Mouse (Mus musculus): ENCODE measurements around the gene Pld4.

Pld4 gene

DNA sequence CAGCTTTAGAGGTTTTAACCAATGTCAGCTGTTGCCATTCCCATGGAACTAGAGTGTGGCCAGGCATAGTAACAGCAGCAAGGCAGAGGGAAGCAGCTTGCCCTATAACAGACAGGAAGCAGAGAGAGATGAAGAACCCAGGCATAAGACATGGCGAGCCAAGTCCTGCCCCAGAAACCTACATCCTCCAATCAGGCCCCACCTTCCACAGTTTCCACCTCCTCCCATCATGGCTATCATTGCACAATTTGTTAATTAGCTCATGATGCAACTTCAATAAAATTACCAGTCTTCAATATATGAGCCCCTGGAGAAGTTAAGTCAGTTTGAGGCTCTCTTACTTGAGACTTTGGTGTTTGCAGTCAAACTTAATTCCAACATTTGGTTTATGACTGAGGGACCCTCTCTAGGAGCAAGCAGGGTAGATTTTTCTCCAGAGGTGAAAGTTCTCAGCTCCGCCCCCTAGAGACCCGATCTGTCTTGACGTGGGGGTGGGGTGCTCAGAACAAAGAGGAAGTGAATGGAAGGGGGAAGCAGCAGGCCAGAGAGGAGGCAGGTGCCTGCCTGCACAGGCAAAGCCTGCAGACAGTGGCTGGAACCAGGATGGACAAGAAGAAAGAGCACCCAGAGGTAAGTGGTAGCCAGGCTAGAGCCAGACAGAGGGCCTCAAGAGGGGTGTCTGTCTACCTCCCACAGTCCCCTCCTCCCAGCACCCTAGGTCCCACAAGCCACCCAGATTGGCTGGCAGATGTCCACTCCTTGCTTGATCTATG is at the start of gene Pld4:
Pld4 (plus strand) TSS at position 502 of the 773 bp plus-strand sequence.
- DNase-seq (ENCODE audit: low read depth), result no peak

DNA sequence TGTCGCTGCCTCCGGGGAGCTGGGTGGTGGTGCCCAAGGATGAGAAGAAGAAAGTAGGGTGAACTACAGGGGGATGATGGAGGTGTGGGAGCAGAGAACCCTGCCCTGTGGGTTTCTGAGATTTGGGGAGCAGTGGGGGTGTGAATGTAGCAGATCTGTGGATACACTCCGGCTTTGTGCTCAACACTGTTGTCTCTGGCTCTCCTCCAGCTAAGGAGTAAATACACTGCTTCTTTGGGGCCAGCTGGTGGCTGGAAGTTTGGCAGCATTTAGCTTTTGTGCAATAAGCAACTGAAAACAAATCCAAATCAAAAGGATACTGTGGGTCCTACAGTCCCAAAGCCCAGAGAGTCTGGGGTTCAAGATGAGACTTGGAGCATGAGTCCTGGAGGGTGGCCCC is 46.5 kb upstream of the Pld4 start:
- DNase-seq (ENCODE audit: low read depth), result no peak

GRCm38 (mm10) chr12:112717140-112717539 is 43.3 kb upstream of the Pld4 start:
- peak; percentile 34 for DNase-seq (ENCODE audit: low read depth)

- no peak for DNase-seq (ENCODE audit: low read depth)
Measured at GRCm38 (mm10) chr12:112718995-112719394, 41.5 kb upstream of the Pld4 start.

DNA sequence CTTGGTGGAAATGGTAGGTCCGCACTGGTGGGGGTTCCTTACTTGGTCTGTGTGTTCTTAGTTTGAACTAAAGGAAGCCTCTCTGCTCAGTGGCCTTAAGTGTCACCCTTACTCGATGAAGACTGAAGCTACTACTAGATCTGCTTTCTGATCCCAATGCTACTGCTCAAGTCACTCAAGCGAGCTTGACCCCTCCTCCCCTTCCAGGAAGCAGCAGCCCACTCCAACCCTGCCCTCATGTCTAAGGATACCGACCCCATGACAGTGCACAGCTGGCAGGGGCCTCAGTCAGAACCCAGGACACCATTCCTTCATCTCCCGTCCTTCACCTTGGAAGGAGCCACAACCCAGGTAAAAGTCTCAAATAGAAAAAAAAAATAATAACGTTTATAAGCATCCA is 40.2 kb upstream of the Pld4 start, which contains the start of gene Cep170b:
Cep170b (plus strand) TSS at position 240 of the 400 bp plus-strand sequence.
- DNase-seq (ENCODE audit: low read depth), result no peak

GRCm38 (mm10) chr12:112720890-112721423 is 39.5 kb upstream of the Pld4 start:
- no peak for DNase-seq (ENCODE audit: low read depth)

DNA sequence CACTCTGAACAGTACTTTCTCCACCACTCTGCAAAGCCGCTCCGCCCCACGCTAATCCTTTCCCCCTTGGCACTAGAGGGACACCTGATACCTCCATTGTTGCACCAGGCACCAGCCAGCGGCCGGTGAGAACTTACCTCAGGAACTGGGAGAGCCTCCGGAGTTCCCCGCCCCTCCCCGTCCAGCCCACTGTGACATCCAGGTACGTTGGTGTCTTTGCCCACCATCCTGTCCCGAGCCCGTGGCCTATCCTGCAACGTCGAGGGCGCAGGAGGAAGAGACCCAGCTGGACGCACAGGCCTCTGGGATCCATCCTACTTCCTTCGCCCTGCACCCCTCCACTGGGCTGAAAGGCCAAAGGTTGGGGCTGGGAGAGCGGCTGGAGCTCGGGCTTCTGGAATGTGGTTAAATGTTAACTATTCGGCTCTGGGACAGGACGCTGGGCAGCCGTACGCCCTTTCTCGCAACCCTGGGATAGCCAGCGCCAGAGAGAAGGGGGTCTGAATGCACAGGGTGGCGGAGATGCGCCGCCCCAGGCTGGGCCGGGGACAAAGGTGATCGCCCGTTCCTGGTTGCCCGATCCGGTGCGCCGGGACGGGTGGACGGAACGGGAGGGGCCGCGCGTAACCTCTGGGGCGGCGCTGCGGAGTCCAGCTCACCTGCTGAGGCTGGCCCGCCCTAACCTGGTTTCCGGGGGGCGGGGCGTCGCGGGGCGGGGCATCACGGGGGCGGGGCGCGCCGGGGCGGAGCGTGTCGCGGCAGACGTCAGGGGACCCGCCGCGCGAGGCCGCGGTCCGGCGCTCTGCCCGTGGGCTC is 38.8 kb upstream of the Pld4 start:
- DNase-seq (ENCODE audit: low read depth), result no peak

- no peak for DNase-seq (ENCODE audit: low read depth)
Measured at GRCm38 (mm10) chr12:112722240-112723027, 38.0 kb upstream of the Pld4 start.

GRCm38 (mm10) chr12:112723028-112723330 is 37.5 kb upstream of the Pld4 start:
- no peak for DNase-seq (ENCODE audit: low read depth)

DNA sequence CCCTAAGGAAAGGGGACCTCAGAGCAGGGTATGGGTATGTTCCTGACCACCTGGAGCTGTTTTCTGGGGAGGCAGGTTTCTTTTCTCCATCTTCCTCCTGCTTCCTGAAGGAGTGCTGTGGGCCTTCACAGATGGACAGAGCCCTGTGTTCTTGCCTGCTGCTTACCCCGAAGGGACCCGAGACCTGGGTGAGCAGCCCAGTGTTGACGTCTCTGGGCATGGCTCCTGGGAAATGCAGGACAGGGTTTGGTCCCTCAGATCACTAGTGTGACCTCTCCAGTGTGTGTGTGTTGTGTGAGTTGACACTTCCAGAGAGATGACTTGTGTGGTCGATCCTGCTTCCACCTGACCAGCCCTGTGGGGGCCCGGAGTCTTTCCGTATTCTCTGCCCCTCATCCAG is 37.0 kb upstream of the Pld4 start:
- no peak for DNase-seq (ENCODE audit: low read depth)

GRCm38 (mm10) chr12:112724077-112724805 is 36.2 kb upstream of the Pld4 start:
- peak; percentile 44 for DNase-seq (ENCODE audit: low read depth)

- no peak for DNase-seq (ENCODE audit: low read depth)
Measured at GRCm38 (mm10) chr12:112727801-112728200, 32.7 kb upstream of the Pld4 start.

DNA sequence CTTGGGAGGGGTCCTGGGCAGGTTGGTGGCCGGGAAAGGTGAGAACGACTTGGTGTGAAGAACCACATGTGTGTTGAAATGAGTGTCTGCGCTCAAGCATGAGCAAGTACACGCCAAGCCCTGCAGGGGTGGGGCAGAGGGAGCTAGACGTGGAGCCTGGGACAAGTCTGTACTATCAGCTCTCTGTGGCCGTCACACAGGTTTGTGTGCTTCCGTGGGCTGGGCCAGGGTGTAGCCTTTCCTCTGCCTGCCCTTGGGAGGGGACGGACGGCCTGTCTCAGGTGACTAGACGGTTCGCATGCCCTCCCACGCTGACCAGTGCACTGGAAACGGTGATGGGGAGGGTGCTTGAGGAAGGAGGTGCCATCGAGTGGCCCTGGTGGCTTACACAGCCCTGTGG is 29.6 kb upstream of the Pld4 start:
- no peak for DNase-seq (ENCODE audit: low read depth)

DNA sequence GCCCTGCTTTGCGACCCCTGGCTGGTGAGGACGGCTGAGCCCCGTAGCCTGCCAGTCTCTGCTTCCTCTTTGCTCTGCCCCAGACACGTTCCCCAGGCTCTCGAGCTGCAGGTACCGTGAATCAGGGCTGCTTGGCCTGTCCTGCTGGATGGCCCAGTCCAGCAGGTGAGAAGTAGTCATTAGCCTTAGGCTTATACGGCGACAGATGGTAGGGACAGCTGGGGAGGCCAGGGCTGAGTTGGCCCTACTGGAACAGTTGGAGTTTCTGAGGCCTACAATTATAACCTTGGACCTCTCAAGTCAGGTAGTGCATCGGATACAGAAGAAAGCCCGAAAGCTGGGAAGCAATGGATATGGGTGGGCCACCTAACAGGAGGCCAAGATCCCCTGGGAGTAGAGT is 27.9 kb upstream of the Pld4 start:
- no peak for DNase-seq (ENCODE audit: low read depth)

DNA sequence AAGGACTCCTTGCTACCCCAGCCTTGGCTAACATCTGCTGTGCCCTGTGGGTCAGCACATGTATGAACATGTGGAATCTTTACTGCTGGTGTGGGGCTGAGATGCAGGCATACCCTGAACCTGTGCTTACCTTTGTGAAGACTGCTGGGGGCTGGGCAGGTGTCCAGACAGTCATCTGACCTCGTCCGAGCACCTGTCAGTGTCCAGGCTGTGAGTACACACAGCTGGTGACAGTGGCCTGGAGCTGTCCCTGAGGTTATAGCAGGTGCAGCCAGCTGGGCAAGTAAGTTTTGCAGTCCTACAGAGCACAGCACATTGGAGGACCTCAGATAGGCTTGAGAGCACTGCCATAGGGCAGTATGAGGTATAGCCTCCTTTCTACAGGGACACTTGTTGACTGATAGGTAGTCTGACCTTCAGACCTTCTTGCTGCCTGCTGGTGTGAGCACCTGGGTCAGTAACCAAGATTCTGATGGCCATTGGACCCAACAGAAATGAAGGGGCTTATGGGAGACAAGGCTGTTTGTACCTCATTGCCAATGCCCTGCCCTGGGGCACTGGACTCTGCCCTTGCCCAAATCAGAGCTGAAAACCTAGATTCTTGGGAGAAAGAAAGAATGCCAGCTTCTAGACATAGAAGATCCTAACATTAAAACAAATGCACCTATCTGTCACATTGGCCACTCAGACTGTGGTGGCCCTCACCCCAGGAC is 26.2 kb upstream of the Pld4 start:
- DNase-seq (ENCODE audit: low read depth), result no peak

DNA sequence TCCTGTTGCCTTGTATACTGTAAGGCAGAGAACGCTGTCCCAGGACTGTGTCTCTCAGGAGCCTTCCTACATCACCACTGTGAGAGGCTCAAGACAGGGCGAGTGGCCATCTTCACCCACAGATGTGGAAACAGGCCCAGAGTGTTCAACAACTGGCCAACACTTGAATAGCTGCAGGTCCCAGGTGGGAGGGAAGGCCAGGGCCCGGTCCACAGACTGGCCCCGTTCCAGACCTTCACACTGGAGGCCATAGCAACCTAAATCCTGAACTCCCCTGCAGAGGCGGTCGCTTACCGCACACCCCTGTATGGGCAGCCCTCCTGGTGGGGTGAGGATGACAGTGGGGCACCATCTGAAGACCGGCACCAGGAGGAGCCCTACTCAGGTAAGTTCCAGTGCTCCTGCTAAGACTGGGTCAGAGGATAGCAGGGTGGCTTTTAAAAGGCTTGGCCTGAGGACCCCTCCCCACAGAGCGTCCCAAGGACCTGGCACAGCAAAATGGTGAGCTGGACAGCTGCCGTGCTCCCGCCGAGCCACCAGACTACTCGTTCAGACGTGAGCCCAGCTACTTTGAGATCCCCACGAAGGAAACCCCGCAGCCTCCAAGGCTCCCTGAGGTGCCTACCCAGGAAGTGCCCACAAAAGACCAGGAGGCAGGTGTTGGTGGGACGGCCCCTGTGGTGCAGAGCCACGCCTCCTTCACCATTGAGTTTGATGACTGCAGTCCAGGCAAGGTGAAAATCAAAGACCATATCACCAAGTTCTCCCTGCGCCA is 25.4 kb upstream of the Pld4 start:
- DNase-seq (ENCODE audit: low read depth), result no peak

- DNase-seq (ENCODE audit: low read depth), result no peak
Measured at GRCm38 (mm10) chr12:112735896-112736635, 24.4 kb upstream of the Pld4 start.

- no peak for DNase-seq (ENCODE audit: low read depth)
Measured at GRCm38 (mm10) chr12:112736636-112736925, 23.9 kb upstream of the Pld4 start.

GRCm38 (mm10) chr12:112737081-112737480 is 23.4 kb upstream of the Pld4 start:
- no peak for DNase-seq (ENCODE audit: low read depth)

DNA sequence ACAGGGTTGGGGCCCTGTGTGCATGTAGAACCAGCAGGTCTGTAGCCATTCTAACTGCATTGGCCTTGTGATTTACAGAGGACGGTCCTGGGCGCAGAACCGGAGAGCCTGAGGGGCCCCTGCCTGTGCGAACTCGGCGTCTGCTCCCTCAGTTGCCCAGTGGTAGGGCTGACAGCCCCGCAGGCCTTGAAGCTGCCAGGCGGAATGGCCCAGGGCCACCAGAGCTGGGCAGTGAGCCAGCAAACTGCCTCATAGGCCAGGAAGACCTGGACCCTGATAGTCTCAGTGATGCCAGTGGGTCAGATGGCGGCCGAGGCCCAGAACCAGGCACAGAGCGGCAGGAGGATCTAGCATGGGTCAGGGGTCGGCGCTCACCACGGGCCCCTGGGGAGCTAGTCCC is 22.7 kb upstream of the Pld4 start:
- DNase-seq (ENCODE audit: low read depth), result no peak

Data from c-Kit-positive CD71-positive TER-119-negative erythroid progenitor cells, embryonic 14.5 days (primary cell).